Mouse (Mus musculus): ENCODE data around the gene Borcs5.

Gene Borcs5
- long read RNA-seq, experiment 1, transcript Borcs5-201 (4 exons, 1,764 nt) = major isoform, 19 of 20 reads
- long read RNA-seq, experiment 1, partial matches to known transcripts = 0 of 20 reads
- long read RNA-seq, experiment 1, other reads (novel, unspliced or antisense) = 0 of 20 reads
- long read RNA-seq, experiment 2, transcript Borcs5-201 (4 exons, 1,764 nt) = major isoform, 26 of 28 reads
- long read RNA-seq, experiment 2, partial matches to known transcripts = 0 of 28 reads
- long read RNA-seq, experiment 2, other reads (novel, unspliced or antisense) = 2 of 28 reads

- intact Hi-C loops (cut with DNase I) = no loop called here
Measured at GRCm38 (mm10) chr6:134639210-134639609, at the start of gene Borcs5. TSS of gene Borcs5 (plus strand) at chr6:134639510.

- intact Hi-C loops (cut with DNase I) = no loop called here
Measured at GRCm38 (mm10) chr6:134591614-134592013, 47.7 kb upstream of the Borcs5 start.

- intact Hi-C loops (cut with DNase I) = no loop called here
Measured at GRCm38 (mm10) chr6:134594569-134595442, 44.5 kb upstream of the Borcs5 start.

GRCm38 (mm10) chr6:134597651-134598229 is 41.6 kb upstream of the Borcs5 start:
- intact Hi-C loops (cut with DNase I) = no loop called here

DNA sequence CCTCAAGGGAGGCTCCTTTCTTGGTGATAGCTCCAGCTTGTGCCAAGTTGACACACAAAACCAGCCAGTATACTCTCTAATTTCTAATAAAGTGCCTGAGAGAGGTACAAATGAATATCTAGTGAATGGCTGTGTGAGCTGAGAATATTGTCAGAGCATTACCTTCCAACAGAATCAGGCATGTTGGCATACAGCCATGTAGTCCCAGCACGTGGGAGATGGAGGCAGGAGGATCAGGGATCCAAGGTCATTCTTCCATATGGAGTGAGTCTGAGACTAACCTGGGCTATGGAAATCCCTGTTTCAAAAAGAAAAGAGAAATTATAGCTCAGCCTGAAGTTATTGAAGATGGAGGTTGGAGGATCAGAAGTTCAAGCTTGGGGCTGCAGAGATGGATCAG is 40.1 kb upstream of the Borcs5 start:
- intact Hi-C loops (cut with DNase I) = no loop called here

DNA sequence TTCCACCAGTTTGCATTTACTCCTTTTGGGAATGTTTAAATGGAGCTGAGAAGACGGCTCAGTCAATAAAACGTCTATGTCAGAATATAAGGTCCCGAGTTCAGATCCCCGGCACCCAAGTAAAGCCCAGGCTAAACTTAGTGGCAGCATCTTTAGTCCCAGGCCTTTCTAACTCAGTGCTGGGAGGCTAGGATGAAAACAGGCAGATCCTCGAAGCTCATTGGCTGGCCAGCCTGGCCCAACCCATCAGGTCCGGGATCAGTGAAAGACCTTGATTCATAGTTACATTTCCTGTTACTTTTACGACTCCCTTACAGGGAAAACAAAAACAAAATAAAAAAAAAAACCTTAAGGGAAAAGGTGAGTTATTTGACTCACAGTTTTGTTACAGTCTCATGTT is 38.2 kb upstream of the Borcs5 start:
- intact Hi-C loops (cut with DNase I) = no loop called here

DNA sequence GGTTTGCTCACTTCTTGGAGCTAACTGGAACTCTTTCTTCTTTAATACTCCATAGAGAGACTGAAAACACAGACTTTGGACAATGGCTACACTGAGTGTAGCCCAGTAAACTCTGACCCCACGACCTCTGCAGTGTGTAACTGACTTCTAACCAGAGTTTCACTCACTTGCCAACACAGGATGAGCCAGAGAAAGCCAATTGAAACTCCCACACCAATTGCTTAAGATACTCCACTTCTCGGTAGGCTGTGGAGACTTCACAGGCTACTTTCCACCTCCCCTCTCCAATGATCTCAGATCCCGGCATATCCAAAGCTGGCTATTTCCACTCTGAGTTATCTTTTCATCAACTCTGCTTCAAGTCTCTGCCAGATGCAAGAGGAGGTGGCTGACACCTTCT is 37.5 kb upstream of the Borcs5 start:
- intact Hi-C loops (cut with DNase I) = no loop called here

GRCm38 (mm10) chr6:134602371-134603003 is 36.8 kb upstream of the Borcs5 start:
- intact Hi-C loops (cut with DNase I) = no loop called here

- intact Hi-C loops (cut with DNase I) = loop anchor here (5.0 kb wide), 1 partner anchor 38 kb away; the partner anchor contains the start of gene Lrp6
Measured at GRCm38 (mm10) chr6:134605196-134605595, 34.1 kb upstream of the Borcs5 start.

- intact Hi-C loops (cut with DNase I) = loop anchor here (5.0 kb wide), 1 partner anchor 39 kb away; the partner anchor contains the start of gene Lrp6
Measured at GRCm38 (mm10) chr6:134606540-134606939, 32.8 kb upstream of the Borcs5 start.

GRCm38 (mm10) chr6:134606949-134607746 is 32.2 kb upstream of the Borcs5 start:
- intact Hi-C loops (cut with DNase I) = loop anchor here (5.0 kb wide), 1 partner anchor 40 kb away; the partner anchor contains the start of gene Lrp6

- intact Hi-C loops (cut with DNase I) = no loop called here
Measured at GRCm38 (mm10) chr6:134610380-134610779, 28.9 kb upstream of the Borcs5 start.

- intact Hi-C loops (cut with DNase I) = no loop called here
Measured at GRCm38 (mm10) chr6:134611896-134612295, 27.4 kb upstream of the Borcs5 start.

DNA sequence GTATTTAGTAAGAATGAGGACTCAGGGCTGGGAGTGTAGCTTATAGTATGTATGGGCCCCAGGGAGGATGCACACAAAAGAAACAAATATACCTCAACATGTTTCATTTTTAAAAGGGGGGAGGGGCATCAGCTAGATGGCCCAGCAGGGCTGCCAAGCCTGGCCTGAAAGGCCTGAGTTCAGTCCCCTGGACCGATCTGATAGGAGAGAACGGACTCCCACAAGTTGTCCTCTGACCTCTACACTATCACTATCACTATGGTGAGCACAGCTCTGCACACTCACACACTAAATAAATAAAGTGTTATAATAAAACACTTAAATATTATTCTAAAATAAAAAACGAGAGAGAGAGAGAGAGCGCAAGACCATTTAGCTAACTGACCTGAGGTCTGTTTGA is 25.0 kb upstream of the Borcs5 start:
- intact Hi-C loops (cut with DNase I) = no loop called here

GRCm38 (mm10) chr6:134614723-134615648 is 24.3 kb upstream of the Borcs5 start:
- intact Hi-C loops (cut with DNase I) = loop anchor here (1.0 kb wide), 1 partner anchor 190 kb away; no protein-coding TSS in a partner anchor

- intact Hi-C loops (cut with DNase I) = loop anchor here (2.0 kb wide), 1 partner anchor 23 kb away; no protein-coding TSS in a partner anchor
Measured at GRCm38 (mm10) chr6:134617589-134617988, 21.7 kb upstream of the Borcs5 start.

- intact Hi-C loops (cut with DNase I) = no loop called here
Measured at GRCm38 (mm10) chr6:134620129-134620528, 19.2 kb upstream of the Borcs5 start.

- intact Hi-C loops (cut with DNase I) = no loop called here
Measured at GRCm38 (mm10) chr6:134620846-134621551, 18.3 kb upstream of the Borcs5 start.

DNA sequence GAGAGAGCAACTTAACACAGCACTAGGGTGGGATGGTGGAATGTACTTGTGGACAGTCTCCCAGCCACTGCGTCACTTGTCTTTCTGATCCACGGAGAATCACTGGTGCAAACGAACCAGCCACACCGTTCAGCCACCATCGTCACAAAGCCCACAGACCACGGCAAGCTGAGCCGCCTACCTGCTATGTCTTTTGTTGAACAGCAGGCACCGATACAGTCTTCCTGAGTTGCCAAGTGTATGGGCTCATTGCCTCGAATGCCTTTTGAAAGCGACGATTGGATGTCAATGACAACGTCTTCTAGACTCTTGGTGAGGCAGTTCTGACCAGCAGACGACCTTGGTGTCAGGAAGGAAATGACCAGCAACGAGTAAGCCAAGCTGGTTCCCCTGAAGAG is 17.8 kb upstream of the Borcs5 start:
- intact Hi-C loops (cut with DNase I) = no loop called here
